Mouse (Mus musculus) hindbrain, embryonic 15.5 days (tissue): ENCODE measurements around the gene Uggt2. TPM values are rescaled to one million over a fixed set of nuclear protein-coding genes. Genes with fewer than 3 reads are reported as not detected.
A peak's percentile ranks its signal among the peaks of the same experiment; 100 is the strongest.

Source experiments
- ATAC-seq: fragments of 200-750 bp; cut with Nextera tagmentation; 2 replicates; pipeline ENCODE4 v1.8.0; 2017; ENCODE audit warnings: low read depth, moderate number of reproducible peaks, moderate TSS enrichment; ENCODE audit not compliant: low FRiP score
- H3K27ac ChIP-seq: fragments of 300-500 bp; sonication (generic); replicated peaks from 2 replicates; pipeline ENCODE4 v1.5.1; 2015; ENCODE audit warnings: mild to moderate bottlenecking, inconsistent platforms
- H3K27me3 ChIP-seq: fragments of 300-500 bp; sonication (generic); 2 replicates; pipeline ENCODE4 v1.6.1; 2015; ENCODE audit warnings: control low read depth, inconsistent platforms
- H3K36me3 ChIP-seq: fragments of 300-500 bp; sonication (generic); 2 replicates; pipeline ENCODE4 v1.6.1; 2015; ENCODE audit warnings: control low read depth, inconsistent platforms
- H3K4me1 ChIP-seq: fragments of 300-500 bp; sonication (generic); replicated peaks from 2 replicates; pipeline ENCODE4 v1.6.1; 2015; ENCODE audit warnings: control low read depth, inconsistent platforms
- H3K4me2 ChIP-seq: fragments of 300-500 bp; sonication (generic); 2 replicates; pipeline ENCODE4 v1.6.1; 2015; ENCODE audit warnings: moderate library complexity, mild to moderate bottlenecking, inconsistent platforms
- H3K4me3 ChIP-seq: fragments of 300-500 bp; sonication (generic); 2 replicates; pipeline ENCODE4 v1.5.1; 2015; ENCODE audit warnings: mild to moderate bottlenecking, inconsistent platforms
- H3K9ac ChIP-seq: fragments of 300-500 bp; sonication (generic); 2 replicates; pipeline ENCODE4 v1.6.1; 2015; ENCODE audit warnings: inconsistent platforms
- H3K9me3 ChIP-seq: fragments of 300-500 bp; sonication (generic); 2 replicates; pipeline ENCODE4 v1.6.1; 2016; ENCODE audit warnings: control low read depth, inconsistent platforms
- WGBS: fragments of 180-500 bp; shearing (Covaris S2); methylation state at CpG from one replicate; pipeline ENCODE4 v1.1.7; 2015; 5-methylcytosine and 5-hydroxymethylcytosine counted together
- polyA plus RNA-seq: library from polyadenylated mRNA; unstranded; fragments of >200 nt; fragmentation: Nextera tagmentation; extraction: Ambion mirVana; gene quantifications from 2 replicates; pipeline ENCODE4 v1.2.1, GENCODE M21; 2015

Uggt2 gene
- 18.9 and 20.4 TPM in 2 replicates for polyA plus RNA-seq

DNA sequence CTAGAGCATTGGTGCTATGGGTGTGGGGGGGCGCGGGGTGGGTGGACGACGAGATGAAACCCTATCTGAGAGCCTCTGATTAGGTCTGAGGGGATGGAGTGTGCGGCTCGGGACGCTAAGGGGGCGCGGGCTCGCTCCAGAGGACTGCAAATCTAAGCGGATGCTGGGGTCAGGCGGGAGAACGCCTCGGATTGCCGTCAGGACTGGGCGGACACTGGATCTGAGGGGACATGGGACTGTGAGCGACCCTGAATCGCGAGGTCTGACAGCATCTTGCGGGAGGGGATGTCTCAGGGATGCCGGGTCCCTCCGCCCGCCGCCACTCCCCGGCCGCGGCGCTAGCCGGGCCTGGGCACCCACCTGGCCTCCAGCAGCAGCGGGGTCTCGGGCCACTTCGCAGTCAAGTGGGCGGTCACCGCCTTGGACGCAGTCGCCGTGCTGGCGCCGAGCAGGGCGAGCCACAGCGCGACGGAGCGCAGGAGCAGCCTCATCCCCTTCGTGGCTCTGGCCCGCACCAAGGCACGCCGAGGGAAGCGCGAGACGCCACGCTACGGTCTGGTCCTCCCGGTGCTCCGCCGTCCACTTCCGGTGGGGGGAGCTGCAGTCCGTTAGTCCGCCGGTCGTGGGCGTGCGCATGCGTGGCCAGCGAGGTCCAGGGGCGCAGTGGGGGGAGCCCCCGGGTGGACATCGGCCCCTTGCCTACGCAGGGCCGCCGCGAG is at the start of gene Uggt2:
Gene Uggt2, minus strand, starts transcription at position 580 of the 719 bp plus-strand sequence.
- no peaks in the 10 kb centered on the region; the same call in 1 of the 2 replicates for H3K36me3 ChIP-seq
- H3K4me2 ChIP-seq, result peak within 1 kb of the TSS; percentile 81
- peak within 1 kb of the TSS; percentile 89 for H3K27ac ChIP-seq
- peak within 1 kb of the TSS; percentile 76 for H3K4me3 ChIP-seq
- WGBS, result under 1% methylated on average over 72 of the region's 72 CpGs
- no peaks in the 10 kb centered on the region for H3K9me3 ChIP-seq
- ATAC-seq, result peak; percentile 96
- H3K27me3 ChIP-seq, result no peaks in the 10 kb centered on the region
- H3K4me1 ChIP-seq, result peaks cover 20% of the 10 kb centered on the region
- peak within 1 kb of the TSS; percentile 89 for H3K9ac ChIP-seq

DNA sequence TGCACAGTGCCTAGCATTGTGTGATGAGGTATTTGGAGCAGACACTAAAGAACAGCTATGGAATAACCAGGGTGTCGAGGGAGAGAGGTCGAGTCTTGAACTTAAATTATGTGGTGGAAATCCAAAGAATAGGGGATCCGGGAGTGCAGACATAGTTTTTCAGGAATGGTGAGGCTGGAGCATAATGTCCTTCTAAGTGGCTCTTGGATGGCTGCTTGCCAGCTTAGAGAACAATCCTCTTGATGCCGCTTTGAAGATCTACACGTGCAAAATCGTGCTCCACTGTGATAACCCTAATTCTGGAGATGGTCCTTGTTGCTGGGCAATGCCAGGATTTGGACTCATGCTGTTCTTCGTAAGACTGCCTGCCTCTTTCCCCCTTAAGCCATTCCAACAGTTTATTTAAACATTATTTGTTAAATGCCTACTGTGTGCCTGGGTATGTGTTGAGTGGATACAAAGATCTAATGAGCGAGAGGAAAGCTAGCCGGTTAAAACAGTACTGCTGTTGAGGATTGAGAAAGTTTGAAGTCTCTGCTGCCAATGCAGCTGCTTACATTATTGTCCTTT is 40.2 kb upstream of the Uggt2 start:
- Histone ChIP-seq H3K27ac (no peak overlapping the region), H3K9me3 (no peaks in the 10 kb centered on the region), H3K4me3 (peak overlapping the region; percentile 62), H3K4me2 (peak overlapping the region; percentile 76), H3K9ac (peak overlapping the region; percentile 43), H3K27me3 (peaks cover 13% of the 10 kb centered on the region), H3K4me1 (peaks cover 20% of the 10 kb centered on the region), H3K36me3 (no peaks in the 10 kb centered on the region)
- no peak for ATAC-seq
- WGBS, result 31% methylated on average over 9 of the region's 9 CpGs

DNA sequence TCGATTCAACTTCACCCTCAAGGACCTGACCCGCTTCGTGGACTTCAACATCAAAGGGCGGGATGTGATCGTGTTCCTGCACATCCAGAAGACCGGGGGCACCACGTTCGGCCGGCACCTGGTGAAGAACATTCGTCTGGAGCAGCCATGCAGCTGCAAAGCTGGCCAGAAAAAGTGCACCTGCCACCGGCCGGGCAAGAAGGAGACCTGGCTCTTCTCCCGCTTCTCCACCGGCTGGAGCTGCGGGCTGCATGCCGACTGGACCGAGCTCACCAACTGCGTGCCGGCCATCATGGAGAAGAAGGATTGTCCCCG is 39.5 kb upstream of the Uggt2 start:
- Histone ChIP-seq H3K4me1 (peaks cover 20% of the 10 kb centered on the region), H3K9ac (peak overlapping the region; percentile 43), H3K9me3 (no peaks in the 10 kb centered on the region), H3K36me3 (no peaks in the 10 kb centered on the region), H3K4me2 (peak overlapping the region; percentile 76), H3K4me3 (peak overlapping the region; percentile 62), H3K27me3 (peaks cover 13% of the 10 kb centered on the region), H3K27ac (no peak overlapping the region)
- 1% methylated on average over 20 of the region's 20 CpGs for WGBS
- no peak for ATAC-seq

DNA sequence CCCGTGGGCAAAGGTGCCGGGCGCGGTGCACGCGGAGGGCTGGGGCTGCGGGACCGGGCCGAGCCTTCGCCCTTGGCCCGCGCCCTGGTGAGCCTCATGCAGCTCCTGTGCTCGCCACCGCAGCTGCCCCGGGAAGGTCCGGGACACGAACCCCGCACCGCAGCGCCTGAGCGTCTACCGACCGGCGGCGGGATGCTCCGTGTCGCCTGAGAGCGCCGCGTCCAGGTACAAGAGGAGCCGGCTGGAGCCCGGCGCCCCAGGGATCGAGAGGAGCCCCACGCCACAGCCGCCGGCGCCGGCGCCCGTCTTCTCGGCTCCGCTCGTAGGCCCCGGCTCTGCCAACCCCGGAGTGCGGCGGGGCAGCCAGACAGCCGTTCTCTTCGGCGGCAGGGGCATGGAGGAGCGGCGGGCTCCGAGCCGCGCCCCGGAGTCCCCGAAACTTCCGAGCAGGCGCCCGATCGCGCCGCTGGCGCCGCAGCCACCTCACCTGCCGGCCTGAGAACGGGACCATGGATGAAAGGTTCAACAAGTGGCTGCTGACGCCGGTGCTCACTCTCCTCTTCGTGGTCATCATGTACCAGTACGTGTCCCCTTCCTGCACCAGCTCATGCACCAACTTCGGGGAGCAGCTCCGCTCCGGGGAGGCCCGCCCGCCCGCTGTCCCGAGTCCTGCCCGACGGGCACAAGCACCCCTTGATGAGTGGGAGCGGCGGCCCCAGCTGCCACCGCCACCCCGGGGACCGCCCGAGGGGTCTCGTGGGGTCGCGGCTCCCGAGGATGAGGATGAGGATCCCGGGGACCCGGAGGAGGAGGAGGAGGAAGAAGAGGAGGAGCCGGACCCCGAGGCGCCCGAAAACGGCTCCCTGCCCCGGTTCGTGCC is 38.9 kb upstream of the Uggt2 start, which contains the start of gene Hs6st3:
Gene Hs6st3, plus strand, starts transcription at position 436 of the 880 bp plus-strand sequence.
- Histone ChIP-seq H3K27me3 (peaks cover 13% of the 10 kb centered on the region), H3K9ac (peak within 1 kb of the TSS; percentile 43)
- peak; percentile 60; the same call in 1 of the 2 replicates for ATAC-seq

DNA sequence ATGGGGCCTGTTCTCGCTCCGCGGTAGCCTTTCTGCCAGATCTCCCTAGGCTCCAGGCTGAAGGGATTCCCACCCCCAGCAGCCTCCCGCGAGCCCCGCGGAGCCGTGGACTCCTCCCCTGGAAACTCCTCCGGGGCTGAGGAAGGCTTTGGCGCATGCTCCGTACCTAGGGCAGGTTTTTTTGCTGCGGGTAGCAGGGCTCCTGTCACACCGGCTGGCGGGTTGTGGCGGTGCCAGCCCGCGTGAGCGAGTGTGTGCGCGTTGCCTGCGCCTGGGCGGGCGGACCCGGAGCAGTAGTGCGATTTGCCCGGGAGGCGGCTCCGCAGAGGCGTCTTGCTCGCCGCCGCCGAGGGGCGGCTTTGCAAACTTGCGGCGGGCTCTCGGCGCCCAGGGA is 38.3 kb upstream of the Uggt2 start:
- H3K4me2 ChIP-seq, result peak overlapping the region; percentile 76
- 1% methylated on average over 38 of the region's 38 CpGs for WGBS
- peak; percentile 89 for ATAC-seq
- peak overlapping the region; percentile 43 for H3K9ac ChIP-seq
- H3K27ac ChIP-seq, result peak overlapping the region; percentile 33
- H3K9me3 ChIP-seq, result no peaks in the 10 kb centered on the region
- peak overlapping the region; percentile 62 for H3K4me3 ChIP-seq
- no peaks in the 10 kb centered on the region for H3K36me3 ChIP-seq
- peaks cover 20% of the 10 kb centered on the region for H3K4me1 ChIP-seq
- peaks cover 13% of the 10 kb centered on the region for H3K27me3 ChIP-seq

More for the DNA sequence above, 38.9 kb upstream of the Uggt2 start, which contains the start of gene Hs6st3:
- peak within 1 kb of the TSS; percentile 62 for H3K4me3 ChIP-seq
- H3K9me3 ChIP-seq, result no peaks in the 10 kb centered on the region
- H3K4me1 ChIP-seq, result peaks cover 20% of the 10 kb centered on the region
- 1% methylated on average over 98 of the region's 100 CpGs for WGBS
- peak within 1 kb of the TSS; percentile 76 for H3K4me2 ChIP-seq
- H3K27ac ChIP-seq, result peak within 1 kb of the TSS; percentile 33
- no peaks in the 10 kb centered on the region for H3K36me3 ChIP-seq

DNA sequence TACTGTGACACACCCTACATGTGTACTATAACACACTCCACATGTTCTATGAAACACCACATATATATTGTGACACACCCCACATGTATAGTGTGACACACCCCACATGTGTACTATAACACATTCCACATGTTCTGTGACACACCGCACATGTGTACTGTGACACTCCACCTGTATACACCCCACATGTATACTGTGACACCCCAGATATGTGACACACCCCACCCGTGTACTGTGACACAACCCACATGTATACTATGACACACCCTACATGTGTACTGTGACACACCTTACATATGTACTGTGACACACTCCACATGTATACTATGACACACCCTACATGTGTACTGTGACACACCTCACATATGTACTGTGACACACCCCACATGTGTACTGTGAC is 28.1 kb upstream of the Uggt2 start:
- ATAC-seq, result no peak
- Histone ChIP-seq H3K36me3 (no peaks in the 10 kb centered on the region), H3K4me3 (no peak overlapping the region), H3K9ac (no peak overlapping the region), H3K4me1 (peaks cover 16% of the 10 kb centered on the region), H3K9me3 (no peaks in the 10 kb centered on the region), H3K4me2 (no peak overlapping the region), H3K27ac (no peak overlapping the region), H3K27me3 (0 out of 2 replicates have a peak, but pooled peaks cover 6% of the 10 kb centered on the region)
- 92% methylated on average over 2 of the region's 2 CpGs for WGBS

DNA sequence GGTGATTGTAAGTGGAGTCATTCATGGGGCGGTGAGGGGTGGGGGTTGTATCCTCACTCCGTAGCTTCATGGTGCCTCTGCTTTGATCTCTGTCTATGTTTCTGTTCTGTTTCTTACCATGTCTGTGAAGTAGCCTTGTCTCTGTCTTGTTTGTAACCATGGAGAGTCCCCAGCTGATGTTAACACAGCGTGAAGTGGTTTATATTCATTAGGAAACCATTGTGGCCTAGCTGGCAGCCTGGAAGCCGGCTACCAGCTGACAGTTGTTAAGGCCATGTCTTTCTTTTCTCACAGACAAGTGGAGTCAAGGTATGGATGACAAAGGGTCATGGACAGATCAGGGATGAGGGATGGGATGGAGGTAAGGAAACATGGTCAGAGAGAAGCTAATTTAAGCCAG is 26.6 kb upstream of the Uggt2 start:
- H3K27ac ChIP-seq, result no peak overlapping the region

DNA sequence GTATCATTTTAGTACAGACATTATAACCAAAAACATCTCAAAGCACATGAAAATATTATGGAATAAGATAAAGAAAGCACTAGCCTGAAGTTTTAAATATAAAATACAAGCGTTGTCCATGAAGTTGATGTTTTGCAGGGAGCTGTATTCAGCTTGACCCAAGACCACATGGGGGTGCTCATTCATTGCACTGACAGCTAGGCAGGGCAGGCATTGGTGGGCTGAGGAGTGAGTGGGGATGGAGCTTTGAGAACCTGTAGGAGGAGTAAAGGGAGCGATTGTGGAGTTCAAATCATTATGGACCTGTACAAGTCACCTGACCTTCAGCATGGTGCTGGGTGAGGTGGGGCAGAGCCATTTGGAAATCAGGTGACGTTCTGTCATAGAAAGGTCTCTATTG is 24.8 kb upstream of the Uggt2 start:
- H3K9ac ChIP-seq, result no peak overlapping the region
- ATAC-seq, result peak; percentile 89
- H3K9me3 ChIP-seq, result no peaks in the 10 kb centered on the region
- H3K4me2 ChIP-seq, result peak overlapping the region; percentile 60
- H3K4me3 ChIP-seq, result peak overlapping the region; percentile 39
- 20% methylated on average over 3 of the region's 3 CpGs for WGBS
- peaks cover 16% of the 10 kb centered on the region for H3K4me1 ChIP-seq
- H3K27ac ChIP-seq, result peak overlapping the region; percentile 59; the same call in 1 of the 2 replicates
- 0 out of 2 replicates have a peak, but pooled peaks cover 6% of the 10 kb centered on the region for H3K27me3 ChIP-seq
- H3K36me3 ChIP-seq, result no peaks in the 10 kb centered on the region

More for the DNA sequence above, 26.6 kb upstream of the Uggt2 start:
- H3K4me2 ChIP-seq, result no peak overlapping the region
- WGBS, result 20% methylated on average over 4 of the region's 4 CpGs
- no peaks in the 10 kb centered on the region for H3K9me3 ChIP-seq
- H3K9ac ChIP-seq, result no peak overlapping the region
- 0 out of 2 replicates have a peak, but pooled peaks cover 6% of the 10 kb centered on the region for H3K27me3 ChIP-seq
- ATAC-seq, result no peak
- H3K36me3 ChIP-seq, result no peaks in the 10 kb centered on the region
- no peak overlapping the region for H3K4me3 ChIP-seq
- H3K4me1 ChIP-seq, result peaks cover 16% of the 10 kb centered on the region

DNA sequence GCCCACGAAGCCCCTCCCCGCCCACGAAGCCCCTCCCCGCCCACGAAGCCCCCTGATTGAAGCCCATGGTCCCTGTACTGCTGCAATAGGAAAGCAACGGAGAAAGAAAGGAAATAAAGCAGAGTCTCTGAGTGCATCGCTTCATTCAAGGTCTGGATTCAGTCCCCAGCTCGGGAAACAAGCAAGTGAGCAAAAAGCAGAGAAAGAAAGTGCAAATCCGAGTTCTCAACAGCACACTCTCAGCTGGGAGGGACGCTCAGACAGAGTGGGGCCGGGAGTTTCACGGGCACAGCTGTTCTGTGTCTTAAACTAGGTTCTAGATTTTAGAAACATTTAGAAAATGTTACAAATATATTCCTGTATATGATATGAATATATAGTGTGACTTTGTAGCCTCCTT is 24.4 kb upstream of the Uggt2 start:
- 0 out of 2 replicates have a peak overlapping the region, but pooled peaks have one; percentile 36 for H3K9ac ChIP-seq
- peaks cover 16% of the 10 kb centered on the region for H3K4me1 ChIP-seq
- WGBS, result 4% methylated on average over 12 of the region's 12 CpGs
- peak overlapping the region; percentile 60 for H3K4me2 ChIP-seq
- H3K4me3 ChIP-seq, result peak overlapping the region; percentile 39
- peak; percentile 43; the same call in 1 of the 2 replicates for ATAC-seq
- H3K27me3 ChIP-seq, result 0 out of 2 replicates have a peak, but pooled peaks cover 6% of the 10 kb centered on the region
- peak overlapping the region; percentile 59; the same call in 1 of the 2 replicates for H3K27ac ChIP-seq
- no peaks in the 10 kb centered on the region for H3K9me3 ChIP-seq
- H3K36me3 ChIP-seq, result no peaks in the 10 kb centered on the region

DNA sequence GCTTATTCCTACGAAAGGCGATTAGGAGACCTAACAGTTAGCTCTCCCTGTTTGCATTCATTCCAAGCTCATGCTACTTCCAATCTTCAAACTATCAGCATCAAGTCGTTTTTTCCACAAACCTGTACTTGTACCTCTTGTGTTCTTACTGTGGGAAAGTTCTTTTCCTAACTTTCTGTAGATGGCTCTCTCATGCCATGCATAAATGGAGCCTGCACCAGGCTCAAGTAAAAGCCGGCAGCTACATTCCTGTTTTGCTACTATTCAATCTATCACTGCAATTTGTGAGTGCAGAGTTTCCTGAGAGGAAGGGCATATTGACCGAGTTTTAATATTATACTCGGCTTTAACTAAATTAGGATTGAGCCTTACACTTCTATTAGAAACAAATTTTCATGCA is 13.3 kb upstream of the Uggt2 start:
- no peak overlapping the region for H3K27ac ChIP-seq
- H3K4me1 ChIP-seq, result no peaks in the 10 kb centered on the region
- no peaks in the 10 kb centered on the region for H3K27me3 ChIP-seq
- no peak for ATAC-seq
- H3K4me2 ChIP-seq, result no peak overlapping the region
- H3K9ac ChIP-seq, result no peak overlapping the region
- H3K9me3 ChIP-seq, result no peaks in the 10 kb centered on the region
- 75% methylated on average over 6 of the region's 6 CpGs for WGBS
- H3K36me3 ChIP-seq, result no peaks in the 10 kb centered on the region
- H3K4me3 ChIP-seq, result no peak overlapping the region

DNA sequence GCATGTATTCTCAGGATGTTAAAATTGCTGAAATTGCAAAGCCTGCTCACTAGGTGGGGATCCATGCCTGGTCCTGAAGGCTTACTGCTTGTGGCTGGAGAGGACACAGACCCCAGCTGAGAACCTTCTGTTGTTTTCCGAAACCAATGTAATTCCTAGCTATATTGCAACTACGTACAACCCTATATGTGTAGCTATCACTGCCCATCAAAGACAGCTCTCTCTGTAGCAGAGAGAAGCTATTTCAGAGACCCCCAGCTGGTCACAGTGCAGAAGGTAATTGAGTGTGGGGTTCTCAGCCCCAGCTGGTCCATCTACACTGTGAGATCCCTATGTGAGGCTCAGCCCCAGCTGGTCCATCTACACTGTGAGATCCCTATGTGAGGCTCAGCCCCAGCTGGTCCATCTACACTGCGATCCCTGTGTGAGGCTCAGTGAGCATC is 10.6 kb upstream of the Uggt2 start:
- Histone ChIP-seq H3K27ac (no peak overlapping the region), H3K27me3 (no peaks in the 10 kb centered on the region), H3K9me3 (no peaks in the 10 kb centered on the region), H3K4me3 (no peak overlapping the region), H3K4me2 (no peak overlapping the region), H3K4me1 (no peaks in the 10 kb centered on the region), H3K9ac (no peak overlapping the region), H3K36me3 (no peaks in the 10 kb centered on the region)
- ATAC-seq, result no peak
- WGBS, result 71% methylated on average over 3 of the region's 3 CpGs
